Mouse (Mus musculus) yolk sac, embryonic 10.5 days (tissue): Measurements from ENCODE around the gene Gpr142.

Experiments used
- DNase-seq: peaks from one replicate; pipeline ENCODE4 v3.0.0-alpha.2; 2017; ENCODE audit warnings: low spot score

Gpr142 gene

GRCm38 (mm10) chr11:114801906-114802305 lies 3.2 kb downstream of the Gpr142 start:
- DNase-seq = no peak

DNA sequence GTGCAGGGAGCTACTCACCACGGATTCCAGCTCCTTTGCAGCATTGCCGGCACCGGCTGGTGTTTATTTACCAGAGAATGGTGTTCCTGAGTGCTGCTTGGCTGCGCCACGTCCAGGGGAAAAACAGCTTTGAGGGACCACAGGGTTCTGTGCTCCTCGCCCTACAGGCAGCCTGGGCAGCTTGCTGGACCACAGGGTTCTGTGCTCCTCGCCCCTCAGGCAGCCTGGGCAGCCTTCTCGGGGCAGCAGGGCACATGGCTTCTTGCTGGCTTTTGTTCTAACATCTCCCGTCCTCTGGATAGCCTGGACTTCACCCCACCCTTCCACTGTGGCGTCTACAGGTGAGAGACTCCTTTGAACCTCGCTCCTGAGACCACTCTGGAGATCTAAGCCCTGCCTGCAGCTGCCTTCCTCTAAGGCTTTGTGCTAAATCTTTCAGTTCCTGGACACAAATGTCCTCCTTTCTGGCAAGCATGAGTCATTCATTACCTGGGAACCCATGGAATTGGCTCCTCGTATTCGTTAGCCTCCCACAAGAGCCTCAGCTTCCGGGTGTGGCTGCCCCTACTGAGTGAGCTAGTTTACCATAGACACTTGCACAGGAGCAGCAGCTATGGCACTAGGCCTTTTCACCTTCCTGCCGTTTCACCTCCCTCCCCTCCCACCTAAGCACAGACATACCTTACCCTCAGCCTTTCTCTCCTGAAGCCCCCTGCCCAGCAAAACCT lies 4.0 kb downstream of the Gpr142 start:
- DNase-seq = no peak

DNA sequence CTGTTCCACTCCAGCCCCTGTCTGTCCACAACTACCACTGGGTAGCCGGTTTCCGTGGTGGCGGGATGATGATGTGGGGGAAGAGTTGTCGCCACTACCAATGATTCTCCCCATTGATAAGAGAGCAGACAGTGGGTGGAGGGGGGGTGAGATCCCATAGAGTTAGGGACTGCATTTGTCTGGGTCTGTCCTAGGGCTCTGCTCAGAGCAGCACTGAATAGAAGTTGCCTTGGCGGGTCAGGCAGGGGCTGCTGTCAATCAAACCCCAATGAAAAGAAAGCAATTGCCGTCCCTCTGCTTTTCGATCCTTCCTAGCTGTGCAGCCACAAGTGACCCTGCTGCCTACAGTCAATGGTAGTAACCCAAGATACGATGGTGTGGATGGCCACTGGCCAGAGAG lies 5.3 kb downstream of the Gpr142 start:
- DNase-seq = no peak

GRCm38 (mm10) chr11:114807025-114807424 lies 8.3 kb downstream of the Gpr142 start:
- DNase-seq = no peak

DNA sequence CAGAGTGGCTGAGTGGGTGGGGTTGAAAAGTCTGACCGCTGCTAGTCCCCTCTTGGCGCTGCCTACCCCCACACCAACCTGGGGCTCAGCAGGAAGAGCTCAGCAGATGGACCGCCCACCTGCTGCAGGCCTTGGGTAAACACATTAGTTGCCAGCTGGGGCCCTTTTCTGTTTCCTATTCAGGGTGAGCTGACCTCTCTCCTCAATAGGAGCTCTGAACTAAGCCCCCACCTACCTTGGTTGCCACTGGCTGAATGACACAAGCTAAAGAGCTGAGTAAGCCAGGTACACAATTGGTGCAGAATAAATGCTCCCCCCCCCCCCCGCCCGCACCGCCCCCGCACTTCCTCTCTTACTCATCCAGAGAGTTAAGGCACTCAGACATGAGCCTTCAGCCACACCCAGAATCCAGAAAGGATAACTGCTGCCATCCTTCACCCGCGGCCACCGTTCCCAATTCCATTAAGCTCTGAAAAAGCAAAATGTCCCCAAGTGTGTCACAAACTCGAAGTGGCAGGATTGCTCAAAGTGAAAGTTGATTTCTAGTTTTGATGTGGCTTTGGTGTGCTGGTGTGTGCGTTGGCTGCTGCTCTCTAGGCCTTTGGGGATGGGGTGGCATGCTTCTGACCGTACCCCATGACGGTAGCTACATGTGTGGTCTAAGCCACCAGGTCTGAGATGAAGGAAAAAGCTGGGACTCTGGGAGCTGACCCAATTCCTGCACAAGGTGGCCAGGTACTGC lies 9.1 kb downstream of the Gpr142 start:
- no peak for DNase-seq

GRCm38 (mm10) chr11:114809371-114809770 lies 10.6 kb downstream of the Gpr142 start:
- DNase-seq = no peak

- DNase-seq = no peak
These were observed 11.6 kb downstream of the Gpr142 start for GRCm38 (mm10) chr11:114810344-114810743.

DNA sequence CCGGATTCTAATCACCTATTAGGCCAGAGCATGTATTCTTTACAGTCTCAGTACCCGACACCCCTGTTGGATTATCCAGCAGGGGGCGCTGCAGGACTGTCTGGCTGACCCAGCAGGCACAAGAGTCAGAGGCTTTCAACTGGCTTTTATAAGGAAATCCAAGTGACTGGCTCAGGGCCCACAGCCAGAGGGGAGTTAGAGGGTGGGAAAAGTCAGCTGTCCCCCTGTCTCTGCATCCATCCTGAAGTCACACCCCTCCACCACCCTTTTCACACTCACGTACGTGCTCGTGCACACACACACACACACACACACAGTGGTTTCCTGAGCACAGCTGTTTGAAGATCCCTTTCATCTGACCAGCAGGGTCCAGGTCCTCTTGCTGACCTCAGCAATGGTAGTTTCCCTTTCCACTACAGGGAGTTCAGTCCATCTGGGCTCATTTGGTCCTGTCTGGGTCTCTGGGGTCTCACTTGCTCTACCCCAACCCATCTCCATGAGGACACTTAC lies 14.1 kb downstream of the Gpr142 start:
- peak; percentile 80 for DNase-seq

DNA sequence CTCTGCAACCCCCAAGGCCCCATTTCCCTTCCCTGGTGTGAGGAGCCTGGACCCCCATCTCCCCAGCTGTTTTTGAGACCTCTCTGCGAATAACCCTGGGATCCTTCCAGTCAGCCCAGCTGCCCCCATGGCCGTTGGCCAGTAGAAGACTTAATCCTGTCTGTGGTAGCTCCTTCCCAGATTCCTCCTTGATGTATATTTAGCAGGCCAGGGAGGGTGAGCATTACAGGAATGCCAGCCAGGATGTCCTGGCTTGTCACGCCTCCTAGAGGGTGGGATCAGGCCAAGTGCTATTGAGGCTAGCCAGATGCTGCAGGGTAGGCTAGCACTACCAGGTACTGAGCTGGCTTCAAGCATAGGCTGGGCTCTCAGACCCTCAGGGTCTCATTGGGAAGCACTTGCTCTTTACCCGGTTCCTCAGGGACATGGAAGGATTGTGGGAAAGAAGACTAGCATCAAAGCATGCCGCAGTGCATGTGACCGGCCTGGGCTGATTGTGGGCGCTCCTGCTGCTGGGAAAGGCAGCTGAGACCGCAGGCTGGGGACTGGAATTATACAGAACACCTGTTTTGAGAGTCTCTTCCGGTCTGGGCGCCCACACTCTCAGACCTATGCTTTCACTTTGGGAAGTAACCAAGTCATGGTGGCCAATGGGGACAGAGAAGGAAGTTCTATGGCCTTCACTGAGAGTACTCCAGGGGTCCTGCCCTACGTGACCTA lies 16.3 kb downstream of the Gpr142 start:
- DNase-seq = peak; percentile 43

DNA sequence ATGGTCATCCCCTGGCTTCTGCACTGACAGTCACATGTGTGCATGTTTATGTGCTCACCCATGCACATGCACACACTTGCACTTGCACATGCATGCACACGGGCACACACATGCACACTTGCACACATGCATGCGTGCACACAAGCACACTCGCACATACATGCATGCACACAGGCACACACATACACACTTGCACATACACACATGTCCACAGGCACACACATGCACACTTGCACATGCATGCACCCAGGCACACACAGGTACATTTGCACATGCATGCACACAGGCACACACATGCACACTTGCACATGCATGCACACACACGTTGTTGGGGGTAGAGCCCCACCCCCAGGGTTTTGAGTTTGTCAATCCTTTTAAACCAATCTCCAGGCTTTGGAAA lies 18.2 kb downstream of the Gpr142 start:
- no peak for DNase-seq

DNA sequence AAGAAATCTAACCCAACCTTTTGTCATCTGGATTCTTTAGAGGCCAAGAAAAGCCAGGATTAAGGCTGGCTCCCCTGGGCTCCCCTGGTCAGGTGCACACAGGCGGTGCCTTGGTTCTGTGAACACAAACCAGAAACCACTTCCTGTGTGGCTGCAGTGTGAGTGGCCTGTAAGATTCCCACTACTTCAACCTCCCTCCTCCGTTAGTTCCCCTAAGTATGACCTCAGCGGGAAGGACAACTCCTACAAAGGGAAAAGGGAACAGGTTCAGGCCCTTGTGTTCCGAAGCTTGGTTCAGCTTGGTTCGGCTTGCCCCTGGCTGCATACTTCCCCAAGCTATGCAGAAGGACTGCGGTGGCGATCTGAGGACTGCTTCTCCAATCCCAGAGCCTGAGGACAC lies 19.5 kb downstream of the Gpr142 start:
- DNase-seq = no peak

- no peak for DNase-seq
These were observed 20.4 kb downstream of the Gpr142 start for GRCm38 (mm10) chr11:114819110-114819509.

- no peak for DNase-seq
These were observed 21.7 kb downstream of the Gpr142 start for GRCm38 (mm10) chr11:114820444-114820843.

- DNase-seq = no peak
These were observed 22.6 kb downstream of the Gpr142 start for GRCm38 (mm10) chr11:114821325-114821724.

- no peak for DNase-seq
These were observed 24.0 kb downstream of the Gpr142 start for GRCm38 (mm10) chr11:114822727-114823126.

DNA sequence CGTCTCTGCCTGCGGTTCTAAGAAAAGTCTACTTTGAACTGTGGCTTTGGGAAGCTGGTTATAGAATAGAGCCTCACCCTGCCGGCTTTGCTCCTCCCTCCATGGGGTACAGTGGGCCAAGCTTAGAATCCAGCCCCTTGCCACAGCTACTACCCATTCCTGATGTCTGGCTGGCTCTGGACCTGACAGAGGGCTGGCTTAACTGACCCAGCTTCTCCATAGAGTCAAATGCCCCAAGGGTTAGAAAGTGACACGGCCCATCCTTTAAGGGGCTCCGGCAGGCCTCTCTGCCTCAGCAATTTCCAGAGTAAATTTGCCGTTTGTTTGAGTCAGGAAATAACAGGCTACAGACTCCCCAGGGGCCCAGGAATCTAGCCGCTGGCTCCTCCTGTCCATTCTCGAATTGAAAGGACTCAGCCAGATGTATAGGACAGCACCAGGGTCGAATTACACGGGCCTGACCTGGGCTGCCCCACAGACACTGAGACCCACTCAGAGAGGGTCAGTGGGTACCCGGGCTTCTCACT lies 24.5 kb downstream of the Gpr142 start:
- peak; percentile 27 for DNase-seq

- peak; percentile 71 for DNase-seq
These were observed 28.0 kb downstream of the Gpr142 start for GRCm38 (mm10) chr11:114826686-114827085.

- DNase-seq = peak; percentile 83
These were observed 31.0 kb downstream of the Gpr142 start for GRCm38 (mm10) chr11:114829499-114830432.

- no peak for DNase-seq
These were observed 31.7 kb downstream of the Gpr142 start for GRCm38 (mm10) chr11:114830433-114830773.

- DNase-seq = no peak
These were observed 34.4 kb downstream of the Gpr142 start for GRCm38 (mm10) chr11:114833166-114833565.

DNA sequence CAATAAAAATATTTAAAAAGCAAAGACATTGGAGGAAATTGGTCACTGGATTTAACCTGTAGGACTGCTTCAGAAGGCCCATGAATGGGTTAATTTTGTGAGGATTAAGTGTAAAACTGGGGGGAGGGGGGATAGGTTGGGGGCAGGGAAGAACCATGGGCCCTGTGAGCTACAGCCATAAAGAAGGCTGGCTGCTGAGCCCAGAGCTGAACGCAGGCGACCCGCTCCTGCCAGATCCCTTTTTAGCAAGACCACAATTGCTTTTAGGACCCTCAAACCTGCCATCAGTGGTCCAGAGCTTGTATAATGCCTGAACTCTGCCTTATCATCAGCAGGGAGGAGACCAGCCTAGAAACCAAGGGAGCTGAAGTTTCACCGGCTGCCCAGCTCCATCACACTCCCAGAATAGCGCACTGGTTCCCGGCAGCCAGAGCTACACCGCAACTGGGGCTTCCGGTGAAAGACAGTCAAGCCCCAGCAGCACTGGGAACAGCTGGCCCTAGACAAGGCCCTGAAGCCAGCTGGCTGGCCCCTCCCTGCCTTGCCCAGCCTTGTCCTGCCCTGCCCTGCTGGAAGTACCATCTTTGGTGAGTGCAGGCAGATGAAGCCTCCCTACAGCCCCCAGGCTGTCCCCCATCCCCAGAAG lies 45.2 kb downstream of the Gpr142 start:
- DNase-seq = peak; percentile 23
